Mouse (Mus musculus) E14TG2a.4 (cell line): ENCODE data around the gene Padi4.

Experiments
- CTCF ChIP-seq: conservative IDR thresholded peaks from 2 replicates; pipeline ENCODE4 v1.5.1; 2014; ENCODE audit warnings: low read length
- POU5F1 ChIP-seq: IDR thresholded peaks from 2 replicates; pipeline ENCODE4 v1.6.1; 2014; ENCODE audit warnings: low read length, borderline replicate concordance

DNA sequence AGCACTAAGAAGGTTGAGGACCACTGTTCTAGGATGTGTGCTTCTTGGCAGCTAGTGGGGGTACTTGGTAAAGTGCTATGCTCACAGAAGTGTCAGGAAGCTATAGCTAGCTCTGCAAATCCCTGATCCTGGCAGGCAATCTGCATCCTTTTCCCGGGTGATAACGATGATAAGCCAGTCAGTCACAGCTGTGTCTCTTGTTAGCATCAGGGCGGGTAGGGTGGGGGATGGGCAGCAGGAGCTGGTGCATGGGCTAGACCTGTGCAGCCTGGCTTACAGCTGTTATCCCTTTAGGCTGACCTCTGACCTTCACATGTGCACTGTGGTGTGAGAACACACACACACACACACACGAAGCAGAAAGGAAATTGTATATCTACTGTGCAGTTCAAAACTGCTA is 30.9 kb downstream of the Padi4 start:
- TF ChIP-seq CTCF (no peak), POU5F1 (no peak)
